ENCODE assay signal across 19 mouse cellular contexts in genomic region chr10:25232700-25233099, GRCm38 (mm10).
DNase-seq lines count a peak whose midpoint lies in the region; ATAC-seq and TF ChIP-seq lines count a peak whose summit lies in the region.
"Had no signal": no experiment of that assay in that cellular context is flagged by ENCODE, and none has a peak within 500 bp of the region (broad histone marks: within the 10 kb centered on the region; RNA-seq: fewer than 3 reads in every experiment).

No protein-coding gene starts in this region.

- H3K27ac ChIP-seq in neural tube, embryonic 14.5 days (ENCODE audit: low read depth, low read length) = no peak overlapping the region
- no peak overlapping the region for H3K27ac ChIP-seq in neural tube, embryonic 15.5 days (replicated peaks)
- 0 out of 2 replicates have a peak overlapping the region, but pooled peaks have one; percentile 54 for H3K27ac ChIP-seq in embryonic facial prominence, embryonic 12.5 days
- H3K27ac ChIP-seq in limb, embryonic 10.5 days = 0 out of 2 replicates have a peak overlapping the region, but pooled peaks have one; percentile 43
- no peak overlapping the region for H3K27ac ChIP-seq in limb, embryonic 14.5 days (replicated peaks; ENCODE audit: low read depth, low read length)
- H3K27ac ChIP-seq: forebrain, embryonic 13.5 days; heart, embryonic 13.5 days; hindbrain, embryonic 15.5 days had no signal

- DNase-seq in limb, embryonic 10.5 days (ENCODE audit: low spot score) = no peak
- no peak for DNase-seq in limb, embryonic 14.5 days (ENCODE audit: low spot score)
- no peak for DNase-seq in left cerebral cortex, postnatal 4 days
- DNase-seq in gastrocnemius, postnatal 4 days (ENCODE audit: low spot score in 2 of 2) = no peak
- DNase-seq in layer of hippocampus, adult 18-20 months (ENCODE audit: low spot score in 2 of 2) = no peak
- DNase-seq: adrenal gland, postnatal 10 days; cerebellum, adult 11 months; cerebellum, adult 8-10 months; cerebellum, postnatal 36 days; gastrocnemius, postnatal 10 days; heart, postnatal 36 days had no signal

- intact Hi-C loops in left cerebral cortex, postnatal 4 days (cut with DNase I) = no loop called here

- H3K4me1 ChIP-seq in neural tube, embryonic 14.5 days (ENCODE audit: control insufficient read depth, insufficient read depth, low read length) = no peaks in the 10 kb centered on the region
- no peaks in the 10 kb centered on the region; the same call in 1 of the 2 replicates for H3K4me1 ChIP-seq in neural tube, embryonic 15.5 days
- H3K4me1 ChIP-seq in embryonic facial prominence, embryonic 12.5 days = peaks cover 12% of the 10 kb centered on the region; the same call in 1 of the 2 replicates
- H3K4me1 ChIP-seq in limb, embryonic 10.5 days = peaks cover 17% of the 10 kb centered on the region
- peaks cover 10% of the 10 kb centered on the region for H3K4me1 ChIP-seq in limb, embryonic 14.5 days (ENCODE audit: control insufficient read depth, insufficient read depth, low read length)
- H3K4me1 ChIP-seq: hindbrain, embryonic 15.5 days had no signal

- no peak overlapping the region for H3K4me3 ChIP-seq in neural tube, embryonic 14.5 days (ENCODE audit: low read depth, low read length)
- H3K4me3 ChIP-seq in neural tube, embryonic 15.5 days (replicated peaks) = no peak overlapping the region
- no peak overlapping the region for H3K4me3 ChIP-seq in embryonic facial prominence, embryonic 12.5 days
- H3K4me3 ChIP-seq in limb, embryonic 10.5 days = no peak overlapping the region
- H3K4me3 ChIP-seq in limb, embryonic 14.5 days (replicated peaks; ENCODE audit: low read length) = peak overlapping the region; percentile 5; the same call in 1 of the 2 replicates
- H3K4me3 ChIP-seq: forebrain, embryonic 13.5 days; heart, embryonic 13.5 days; hindbrain, embryonic 15.5 days had no signal

- 47% methylated on average over 3 of the region's 3 CpGs for WGBS in neural tube, embryonic 14.5 days
- WGBS in neural tube, embryonic 15.5 days = 42% methylated on average over 3 of the region's 3 CpGs
- 63% methylated on average over 3 of the region's 3 CpGs for WGBS in embryonic facial prominence, embryonic 12.5 days
- WGBS in limb, embryonic 10.5 days = 23% methylated on average over 3 of the region's 3 CpGs
- 20% methylated on average over 3 of the region's 3 CpGs for WGBS in limb, embryonic 14.5 days

- no peaks in the 10 kb centered on the region for H3K9me3 ChIP-seq in neural tube, embryonic 14.5 days (ENCODE audit: control insufficient read depth, low read length)
- H3K9me3 ChIP-seq in neural tube, embryonic 15.5 days (replicated peaks) = no peaks in the 10 kb centered on the region
- H3K9me3 ChIP-seq in embryonic facial prominence, embryonic 12.5 days = no peaks in the 10 kb centered on the region
- H3K9me3 ChIP-seq in limb, embryonic 10.5 days (replicated peaks) = no peaks in the 10 kb centered on the region
- no peaks in the 10 kb centered on the region for H3K9me3 ChIP-seq in limb, embryonic 14.5 days (ENCODE audit: control insufficient read depth, low read length)
- H3K9me3 ChIP-seq: forebrain, embryonic 13.5 days; heart, embryonic 13.5 days; hindbrain, embryonic 15.5 days had no signal

- H3K36me3 ChIP-seq in neural tube, embryonic 14.5 days (ENCODE audit: control insufficient read depth, insufficient read depth, low read length) = no peaks in the 10 kb centered on the region
- H3K36me3 ChIP-seq in neural tube, embryonic 15.5 days = no peaks in the 10 kb centered on the region
- H3K36me3 ChIP-seq in embryonic facial prominence, embryonic 12.5 days = no peaks in the 10 kb centered on the region
- H3K36me3 ChIP-seq in limb, embryonic 10.5 days = no peaks in the 10 kb centered on the region
- no peaks in the 10 kb centered on the region for H3K36me3 ChIP-seq in limb, embryonic 14.5 days (ENCODE audit: control insufficient read depth, insufficient read depth, low read length)
- H3K36me3 ChIP-seq: heart, embryonic 13.5 days; hindbrain, embryonic 15.5 days had no signal

- TF ChIP-seq POLR2A in limb, embryonic 14.5 days (IDR thresholded peaks at IDR 0.05; ENCODE audit: borderline replicate concordance, extremely low read depth, insufficient read depth, insufficient read length) = no peak

- no peaks in the 10 kb centered on the region for H3K27me3 ChIP-seq in neural tube, embryonic 14.5 days (ENCODE audit: control insufficient read depth, insufficient read depth, low read length)
- no peaks in the 10 kb centered on the region for H3K27me3 ChIP-seq in neural tube, embryonic 15.5 days (replicated peaks)
- no peaks in the 10 kb centered on the region for H3K27me3 ChIP-seq in embryonic facial prominence, embryonic 12.5 days
- no peaks in the 10 kb centered on the region for H3K27me3 ChIP-seq in limb, embryonic 10.5 days (ENCODE audit: low read depth, poor library complexity, severe bottlenecking)
- H3K27me3 ChIP-seq in limb, embryonic 14.5 days (ENCODE audit: control insufficient read depth, insufficient read depth, low read length) = no peaks in the 10 kb centered on the region
- H3K27me3 ChIP-seq: forebrain, embryonic 13.5 days; heart, embryonic 13.5 days; hindbrain, embryonic 15.5 days had no signal

- no peak overlapping the region for H3K4me2 ChIP-seq in neural tube, embryonic 14.5 days (ENCODE audit: low read depth, low read length)
- H3K4me2 ChIP-seq in neural tube, embryonic 15.5 days = no peak overlapping the region
- no peak overlapping the region for H3K4me2 ChIP-seq in embryonic facial prominence, embryonic 12.5 days (replicated peaks)
- peak overlapping the region; percentile 29 for H3K4me2 ChIP-seq in limb, embryonic 14.5 days (replicated peaks; ENCODE audit: low read depth, low read length, severe bottlenecking)
- H3K4me2 ChIP-seq: forebrain, embryonic 13.5 days; heart, embryonic 13.5 days; hindbrain, embryonic 15.5 days had no signal

- peak; percentile 34; the same call in 1 of the 2 replicates for ATAC-seq in neural tube, embryonic 14.5 days (ENCODE audit: low read depth)
- ATAC-seq in neural tube, embryonic 15.5 days (ENCODE audit: low FRiP score) = no peak
- ATAC-seq in embryonic facial prominence, embryonic 12.5 days (ENCODE audit: insufficient number of reproducible peaks, insufficient read depth, low FRiP score, low TSS enrichment) = no peak
- peak; percentile 75; the same call in 1 of the 2 replicates for ATAC-seq in limb, embryonic 14.5 days (ENCODE audit: low FRiP score, low read depth)
- ATAC-seq: forebrain, embryonic 13.5 days; inflammation-experienced regulatory T-cells, adult 6 months; intestine, postnatal 0 days had no signal

- H3K9ac ChIP-seq in neural tube, embryonic 14.5 days (replicated peaks; ENCODE audit: low read depth, low read length) = no peak overlapping the region
- H3K9ac ChIP-seq in neural tube, embryonic 15.5 days (replicated peaks) = no peak overlapping the region
- no peak overlapping the region for H3K9ac ChIP-seq in embryonic facial prominence, embryonic 12.5 days
- H3K9ac ChIP-seq in limb, embryonic 14.5 days (ENCODE audit: low read depth, low read length, severe bottlenecking) = no peak overlapping the region
- H3K9ac ChIP-seq: forebrain, embryonic 13.5 days; heart, embryonic 13.5 days; hindbrain, embryonic 15.5 days had no signal

Comparison
In these comparisons a context has a peak if more than half of its experiments do, and no peak if none do; other contexts are left out.
1. ATAC-seq: peak in neural tube, embryonic 14.5 days (single experiment) and limb, embryonic 14.5 days (single experiment); none in neural tube, embryonic 15.5 days (single experiment) and embryonic facial prominence, embryonic 12.5 days (single experiment).
2. H3K27ac ChIP-seq: peak in embryonic facial prominence, embryonic 12.5 days (single experiment) and limb, embryonic 10.5 days (single experiment); none in neural tube, embryonic 14.5 days (single experiment), neural tube, embryonic 15.5 days (single experiment) and limb, embryonic 14.5 days (single experiment).